Mouse (Mus musculus) left cerebral cortex, postnatal 36 days (tissue): Measurements from ENCODE around the gene Ing1. TPM values are rescaled to one million over a fixed set of nuclear protein-coding genes. Genes with fewer than 3 reads are reported as not detected.

Experiments used
- DNase-seq, 2 experiments: peaks; one replicate each; pipeline ENCODE4 v3.0.0; 2021 to 2022; ENCODE audit warnings: low spot score in 2 of 2, mixed read lengths in 1 of 2
- intact Hi-C: fragments of 180-260 bp; cut with DNase I; formaldehyde crosslinking; loops from one replicate; pipeline ENCODE4 v1.15.1; 2025
- total RNA-seq, 2 experiments: library from RNA; stranded (reverse); gene quantifications; 2 replicates each; pipeline ENCODE4 v1.2.3; 2021

The Ing1 gene
- 10 to 100 TPM; 55.0 to 55.4 TPM for total RNA-seq

DNA sequence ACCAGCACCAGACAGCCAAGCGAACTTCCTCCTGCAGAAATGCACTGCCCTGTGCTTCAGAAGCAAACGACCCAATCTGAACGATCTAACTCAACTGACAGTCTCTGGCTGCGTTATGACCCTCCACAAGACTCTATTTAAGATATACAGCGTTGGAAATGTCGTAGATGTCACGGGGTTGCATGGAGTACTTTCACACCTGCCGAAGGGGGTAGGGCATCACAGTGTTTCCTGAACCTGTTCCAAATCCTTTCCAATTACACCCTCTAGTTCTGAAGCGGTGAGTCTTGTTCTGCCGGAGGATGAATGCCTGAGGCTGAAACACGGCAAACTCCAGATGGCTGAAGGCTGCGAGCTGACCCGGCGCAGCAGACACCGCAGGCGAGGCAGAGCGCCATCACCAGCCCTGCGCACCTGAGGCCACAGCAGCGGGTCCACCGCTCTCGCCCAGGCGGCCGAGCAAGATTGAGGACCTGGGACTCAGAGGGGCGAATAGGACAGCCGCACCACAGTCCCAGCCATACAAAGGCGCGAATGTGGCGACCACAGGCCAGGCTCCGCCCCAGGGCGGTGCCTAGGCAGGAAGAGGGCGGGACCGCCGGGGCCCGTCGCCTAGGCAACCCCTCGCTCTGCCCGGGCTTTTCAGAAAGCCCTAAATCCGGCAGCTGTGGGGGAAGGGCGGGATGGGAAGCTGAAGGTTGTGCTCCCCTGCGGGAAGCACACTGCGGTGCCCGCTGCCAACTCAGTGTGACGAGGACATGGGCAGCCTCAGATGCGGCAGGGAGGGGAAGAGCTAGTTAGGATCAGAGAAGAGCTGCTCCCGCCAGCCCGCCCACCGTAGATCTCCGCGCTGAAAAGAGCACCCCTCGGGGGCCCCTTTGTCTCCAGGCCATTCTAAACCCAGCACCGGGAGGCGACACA is at the start of gene Ing1:
TSS of gene Ing1 (plus strand) at position 773 of the 921 bp plus-strand sequence.
- peak; percentile 93 to 94 for DNase-seq
- intact Hi-C loops, result loop anchor here (5.0 kb wide), 2 partner anchors 47 to 172 kb away; partner anchors contain the start of gene Arhgef7

- no peak for DNase-seq
- intact Hi-C loops, result no loop called here
Measured at GRCm38 (mm10) chr8:11506074-11506473, 49.3 kb upstream of the Ing1 start.

DNA sequence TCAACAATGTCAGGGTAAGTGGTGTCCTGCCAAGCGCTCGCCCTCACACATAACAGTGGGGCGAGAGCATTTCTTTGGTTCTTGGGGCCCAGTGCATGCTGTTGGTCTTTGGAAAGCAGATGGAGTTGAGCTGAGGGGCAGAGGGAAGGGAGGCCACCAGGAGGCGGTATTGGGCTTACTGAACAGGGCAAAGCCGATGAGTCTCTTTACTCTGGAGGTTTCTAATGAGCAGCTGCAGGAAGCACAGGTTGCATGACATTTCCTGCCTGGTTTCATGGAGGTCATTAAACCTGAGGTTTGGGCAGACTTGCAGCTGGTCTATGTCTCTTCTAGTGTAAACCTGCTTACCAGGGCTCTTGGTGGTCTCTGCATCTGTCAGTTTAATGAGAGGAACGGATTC is 48.6 kb upstream of the Ing1 start:
- intact Hi-C loops, result no loop called here

GRCm38 (mm10) chr8:11508880-11509279 is 46.5 kb upstream of the Ing1 start:
- no peak for DNase-seq
- intact Hi-C loops, result no loop called here

More for the DNA sequence above, 48.6 kb upstream of the Ing1 start:
- DNase-seq, result no peak

- intact Hi-C loops, result no loop called here
- DNase-seq, result no peak
Measured at GRCm38 (mm10) chr8:11510971-11511370, 44.4 kb upstream of the Ing1 start.

GRCm38 (mm10) chr8:11512711-11513110 is 42.7 kb upstream of the Ing1 start:
- no peak for DNase-seq
- intact Hi-C loops, result no loop called here

DNA sequence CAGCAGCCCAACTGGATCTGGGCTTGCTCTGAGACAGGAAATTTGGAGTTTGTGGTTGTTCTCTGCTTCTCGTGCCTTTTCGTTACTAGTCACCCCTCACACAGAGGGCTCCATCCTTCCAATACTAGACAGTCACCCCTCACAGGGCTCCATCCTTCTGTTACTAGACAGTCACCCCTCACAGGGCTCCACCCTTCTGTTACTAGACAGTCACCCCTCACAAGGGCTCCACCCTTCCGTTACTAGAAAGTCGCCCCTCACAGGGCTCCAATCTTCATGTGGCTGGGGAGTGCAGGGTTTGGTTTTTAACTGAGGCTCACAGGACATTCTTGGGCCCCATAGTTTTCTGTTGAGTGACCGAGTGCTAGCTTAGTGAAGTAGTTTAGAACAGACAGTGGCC is 42.1 kb upstream of the Ing1 start:
- no peak for DNase-seq
- intact Hi-C loops, result no loop called here

- intact Hi-C loops, result no loop called here
- DNase-seq, result no peak
Measured at GRCm38 (mm10) chr8:11516292-11516691, 39.1 kb upstream of the Ing1 start.

GRCm38 (mm10) chr8:11517366-11518055 is 37.9 kb upstream of the Ing1 start:
- DNase-seq, result no peak
- intact Hi-C loops, result no loop called here

DNA sequence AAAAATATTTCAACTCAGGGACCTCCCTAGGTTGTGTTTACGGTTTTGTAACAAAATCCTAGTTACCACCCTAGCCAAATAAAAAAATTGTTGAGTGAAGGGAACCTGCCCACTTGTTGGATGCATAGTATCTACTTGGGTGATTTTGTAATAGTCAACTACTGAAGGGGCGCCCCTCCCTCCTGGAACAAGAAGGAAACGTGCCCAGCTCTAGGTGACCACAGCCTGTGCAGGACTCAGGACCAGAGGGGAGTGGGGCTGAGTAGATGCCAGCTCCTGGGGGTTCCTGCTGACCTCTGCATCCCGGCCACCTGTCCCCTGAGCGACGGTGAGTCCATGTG is 37.3 kb upstream of the Ing1 start:
- no peak for DNase-seq
- intact Hi-C loops, result no loop called here

DNA sequence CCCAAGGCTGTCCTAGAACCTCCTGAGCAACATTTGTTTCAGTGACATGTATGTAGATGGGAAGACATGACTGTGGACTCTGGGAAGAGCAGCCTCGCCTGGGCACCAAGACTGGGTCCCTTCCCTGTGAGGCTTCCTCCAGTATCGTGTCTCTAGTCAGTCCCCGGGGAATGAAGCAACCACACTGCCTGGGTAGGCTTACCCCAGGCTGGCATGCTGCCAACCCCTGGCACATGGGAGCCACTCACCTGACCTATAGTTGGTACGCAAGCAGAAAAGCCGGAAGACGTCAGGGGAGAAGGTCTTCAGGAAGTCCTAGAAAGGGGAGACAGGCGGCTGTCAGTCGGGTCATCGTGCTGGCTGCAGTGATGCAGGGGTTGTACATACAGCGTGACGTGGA is 36.7 kb upstream of the Ing1 start:
- intact Hi-C loops, result no loop called here
- DNase-seq, result no peak

DNA sequence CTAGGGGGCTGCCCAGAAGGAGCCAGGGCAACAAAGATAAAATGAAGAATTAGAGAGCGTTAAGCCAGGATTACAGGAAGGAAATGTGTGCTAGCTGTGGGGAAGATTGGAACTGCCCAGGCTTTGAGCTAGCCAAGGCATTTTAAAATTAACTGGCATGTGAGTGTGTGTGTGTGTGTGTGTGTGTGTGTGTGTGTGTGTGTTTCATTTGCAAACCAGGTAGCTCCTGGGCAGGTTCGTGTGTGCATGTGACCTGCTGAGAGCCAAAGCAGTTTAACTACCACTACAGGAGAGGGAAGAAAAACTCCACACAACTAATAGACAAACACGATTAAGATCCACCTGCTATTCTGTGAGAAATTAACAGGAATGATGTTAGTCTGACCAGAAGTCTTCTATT is 32.0 kb upstream of the Ing1 start:
- no peak for DNase-seq
- intact Hi-C loops, result no loop called here

- intact Hi-C loops, result no loop called here
- DNase-seq, result peak in 1 of 2 experiments; percentile 22
Measured at GRCm38 (mm10) chr8:11530155-11530770, 25.1 kb upstream of the Ing1 start.

DNA sequence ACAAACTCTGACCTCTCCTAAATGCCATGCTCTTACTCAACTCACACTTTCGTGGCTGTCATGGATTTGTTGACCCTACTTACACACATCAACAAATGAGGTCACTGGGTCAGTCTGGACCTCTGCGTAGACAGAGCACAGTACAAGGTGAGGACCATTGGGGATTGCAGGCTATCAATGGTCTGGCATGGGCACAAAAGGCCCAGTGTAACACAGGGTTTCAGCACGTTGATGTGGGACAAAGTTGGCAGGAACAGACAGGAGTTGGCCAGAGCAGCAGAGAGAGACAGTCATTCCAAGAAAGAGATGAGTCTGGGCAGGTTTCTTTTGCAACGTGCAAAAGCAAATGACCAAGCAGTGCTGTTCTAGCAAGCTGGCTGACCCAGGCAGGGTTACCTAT is 24.5 kb upstream of the Ing1 start:
- intact Hi-C loops, result no loop called here
- no peak for DNase-seq

- DNase-seq, result no peak
Measured at GRCm38 (mm10) chr8:11534494-11534893, 20.9 kb upstream of the Ing1 start.

GRCm38 (mm10) chr8:11539049-11539448 is 16.3 kb upstream of the Ing1 start:
- no peak for DNase-seq
- intact Hi-C loops, result no loop called here

More at GRCm38 (mm10) chr8:11534494-11534893, 20.9 kb upstream of the Ing1 start:
- intact Hi-C loops, result no loop called here

DNA sequence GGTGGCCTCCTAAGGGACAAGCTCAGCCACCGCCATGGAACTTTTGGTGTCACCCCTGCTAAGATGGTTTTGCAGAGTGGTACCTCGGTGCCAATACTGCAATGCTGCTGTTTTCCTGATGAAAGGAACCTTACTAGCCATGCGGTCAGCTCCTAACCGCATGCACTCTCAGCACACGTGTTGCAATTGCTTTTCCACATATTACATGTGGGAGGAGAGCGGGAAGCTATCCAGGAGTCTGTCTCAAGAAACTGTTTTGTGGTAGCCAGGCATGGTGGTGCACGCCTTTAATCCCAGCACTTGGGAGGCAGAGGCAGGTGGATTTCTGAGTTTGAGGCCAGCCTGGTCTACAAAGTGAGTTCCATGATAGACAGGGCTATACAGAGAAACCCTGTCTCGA is 15.2 kb upstream of the Ing1 start:
- intact Hi-C loops, result no loop called here
- no peak for DNase-seq

- intact Hi-C loops, result no loop called here
- no peak for DNase-seq
Measured at GRCm38 (mm10) chr8:11542031-11542430, 13.3 kb upstream of the Ing1 start.

DNA sequence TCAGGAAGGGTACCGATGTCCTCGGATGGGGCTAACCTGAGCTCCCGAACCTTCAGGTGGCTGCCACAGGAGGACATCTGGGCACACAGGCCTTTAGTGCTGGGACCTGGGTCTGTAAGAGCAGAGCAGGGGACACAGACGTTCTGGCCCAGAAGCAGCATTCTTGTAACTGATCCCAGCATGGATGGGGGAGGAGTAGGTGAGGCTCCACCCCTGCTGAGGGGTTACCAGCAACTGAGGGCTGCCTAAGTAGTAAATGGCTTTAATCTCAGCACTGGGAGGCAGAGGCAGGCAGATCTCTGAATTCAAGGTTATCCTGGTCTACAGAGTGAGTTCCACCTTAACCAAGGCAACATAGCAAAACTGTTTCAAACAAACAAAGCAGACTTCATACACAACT is 12.5 kb upstream of the Ing1 start:
- DNase-seq, result no peak
- intact Hi-C loops, result no loop called here

GRCm38 (mm10) chr8:11544386-11544785 is 11.0 kb upstream of the Ing1 start:
- DNase-seq, result no peak
- intact Hi-C loops, result no loop called here
